Mouse (Mus musculus): ENCODE data around the gene Clec12b.

Clec12b gene

GRCm38 (mm10) chr6:129385774-129386173 is at the start of gene Clec12b:
Clec12b (minus strand) TSS chr6:129385874.
- DNase-seq (ENCODE audit: low spot score) = no peak

- no peak for DNase-seq (ENCODE audit: low spot score)
Observed at GRCm38 (mm10) chr6:129434239-129434638, 48.6 kb upstream of the Clec12b start.

- DNase-seq (ENCODE audit: low spot score) = no peak
Observed at GRCm38 (mm10) chr6:129427281-129427680, 41.6 kb upstream of the Clec12b start.

GRCm38 (mm10) chr6:129425812-129426211 is 40.1 kb upstream of the Clec12b start:
- no peak for DNase-seq (ENCODE audit: low spot score)

GRCm38 (mm10) chr6:129425217-129425616 is 39.5 kb upstream of the Clec12b start:
- no peak for DNase-seq (ENCODE audit: low spot score)

GRCm38 (mm10) chr6:129423734-129424072 is 38.0 kb upstream of the Clec12b start:
- DNase-seq (ENCODE audit: low spot score) = peak; percentile 79

GRCm38 (mm10) chr6:129423040-129423733 is 37.5 kb upstream of the Clec12b start:
- DNase-seq (ENCODE audit: low spot score) = no peak

- no peak for DNase-seq (ENCODE audit: low spot score)
Observed at GRCm38 (mm10) chr6:129422311-129422710, 36.6 kb upstream of the Clec12b start.

- no peak for DNase-seq (ENCODE audit: low spot score)
Observed at GRCm38 (mm10) chr6:129414177-129414576, 28.5 kb upstream of the Clec12b start.

GRCm38 (mm10) chr6:129408562-129408961 is 22.9 kb upstream of the Clec12b start, which contains the start of gene Clec9a:
Clec9a (plus strand) TSS chr6:129408862.
- DNase-seq (ENCODE audit: low spot score) = no peak

- no peak for DNase-seq (ENCODE audit: low spot score)
Observed at GRCm38 (mm10) chr6:129407324-129407723, 21.6 kb upstream of the Clec12b start.

- no peak for DNase-seq (ENCODE audit: low spot score)
Observed at GRCm38 (mm10) chr6:129405999-129406398, 20.3 kb upstream of the Clec12b start.

- DNase-seq (ENCODE audit: low spot score) = no peak
Observed at GRCm38 (mm10) chr6:129403391-129403790, 17.7 kb upstream of the Clec12b start.

- no peak for DNase-seq (ENCODE audit: low spot score)
Observed at GRCm38 (mm10) chr6:129402404-129402803, 16.7 kb upstream of the Clec12b start.

- no peak for DNase-seq (ENCODE audit: low spot score)
Observed at GRCm38 (mm10) chr6:129399945-129400344, 14.3 kb upstream of the Clec12b start.

- no peak for DNase-seq (ENCODE audit: low spot score)
Observed at GRCm38 (mm10) chr6:129396997-129397396, 11.3 kb upstream of the Clec12b start, which contains the start of gene Clec1b. Clec1b (plus strand) TSS chr6:129397297.

GRCm38 (mm10) chr6:129393732-129394131 is 8.1 kb upstream of the Clec12b start:
- no peak for DNase-seq (ENCODE audit: low spot score)

- peak; percentile 47 for DNase-seq (ENCODE audit: low spot score)
Observed at GRCm38 (mm10) chr6:129393087-129393720, 7.5 kb upstream of the Clec12b start.

GRCm38 (mm10) chr6:129385000-129385399 is 674 bp downstream of the Clec12b start:
- DNase-seq (ENCODE audit: low spot score) = no peak

- DNase-seq (ENCODE audit: low spot score) = no peak
Observed at GRCm38 (mm10) chr6:129383466-129383865, 2.2 kb downstream of the Clec12b start.

GRCm38 (mm10) chr6:129381736-129382135 is 3.9 kb downstream of the Clec12b start:
- DNase-seq (ENCODE audit: low spot score) = no peak

- no peak for DNase-seq (ENCODE audit: low spot score)
Observed at GRCm38 (mm10) chr6:129380454-129380853, 5.2 kb downstream of the Clec12b start.

- no peak for DNase-seq (ENCODE audit: low spot score)
Observed at GRCm38 (mm10) chr6:129374937-129375471, 10.7 kb downstream of the Clec12b start.

Measured in retina, embryonic 14.5 days (tissue).